Mouse (Mus musculus): ENCODE data around the gene Atp5d. TPM values are rescaled to one million over a fixed set of nuclear protein-coding genes. Genes with fewer than 3 reads are reported as not detected.

Atp5d gene
- polyA plus RNA-seq, 1 experiment, result 445 TPM

DNA sequence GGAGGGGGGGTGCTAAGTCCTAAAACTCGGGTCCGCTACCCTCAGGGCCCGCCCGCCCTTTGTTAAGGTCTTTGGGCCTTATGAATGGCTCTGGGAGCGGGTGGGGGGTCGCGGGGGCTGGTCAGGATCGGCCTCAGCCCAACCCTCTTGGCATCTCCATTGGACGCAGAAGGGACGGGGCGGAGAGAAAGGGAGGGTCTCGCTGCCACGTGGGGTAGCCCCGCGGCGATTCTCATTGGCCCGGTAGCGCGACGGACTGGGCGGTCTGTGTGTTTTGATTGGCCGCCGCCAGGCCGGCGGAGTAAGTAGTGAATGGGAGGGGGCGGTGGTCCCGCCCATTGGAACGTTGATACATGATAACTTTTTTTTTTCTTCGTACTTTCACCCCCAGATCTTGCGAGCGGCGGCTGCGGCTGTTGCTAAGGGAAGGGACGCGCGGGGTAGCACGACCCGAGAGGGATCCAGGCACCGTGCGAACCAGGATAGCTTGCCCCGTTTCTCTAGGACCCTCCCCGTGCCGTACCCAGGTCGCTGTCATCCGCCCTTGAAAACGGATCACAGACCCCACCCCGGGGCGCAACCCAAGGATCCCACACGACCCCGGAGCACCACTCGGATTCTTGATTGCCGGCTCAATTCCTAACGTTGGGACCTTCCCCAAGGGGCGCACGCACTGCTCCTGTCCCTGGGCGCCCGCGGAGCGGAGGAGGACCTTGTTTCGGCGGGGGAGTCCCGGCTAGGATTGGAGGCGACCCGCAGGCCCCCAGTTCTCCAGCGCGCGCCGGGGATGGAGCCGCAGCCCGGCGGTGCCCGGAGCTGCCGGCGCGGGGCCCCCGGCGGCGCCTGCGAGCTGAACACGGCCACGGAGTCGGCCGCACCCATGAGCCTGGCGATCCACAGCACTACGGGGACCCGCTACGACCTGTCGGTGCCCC is 11.1 kb downstream of the Atp5d start:
- TF ChIP-seq CTCF (IDR thresholded peaks at IDR 0.05; ENCODE audit: borderline replicate concordance, extremely low read depth, insufficient read depth, insufficient read length), result no peak
- peak; percentile 72; the same call in 1 of the 2 replicates for TF ChIP-seq POLR2A (IDR thresholded peaks at IDR 0.05; ENCODE audit: borderline replicate concordance, extremely low read depth, insufficient read depth, insufficient read length, poor library complexity, severe bottlenecking)
- DNase-seq (ENCODE audit: low read depth), result peak; percentile 100

GRCm38 (mm10) chr10:80150226-80151210 is 12.1 kb downstream of the Atp5d start:
- peak; percentile 91 for DNase-seq (ENCODE audit: low read depth)
- TF ChIP-seq POLR2A (IDR thresholded peaks at IDR 0.05; ENCODE audit: borderline replicate concordance, extremely low read depth, insufficient read depth, insufficient read length, poor library complexity, severe bottlenecking) (peak; percentile 17; the same call in 1 of the 2 replicates), CTCF (IDR thresholded peaks at IDR 0.05; ENCODE audit: borderline replicate concordance, extremely low read depth, insufficient read depth, insufficient read length) (no peak)

- TF ChIP-seq POLR2A (IDR thresholded peaks at IDR 0.05; ENCODE audit: borderline replicate concordance, extremely low read depth, insufficient read depth, insufficient read length, poor library complexity, severe bottlenecking), result no peak
- TF ChIP-seq CTCF (IDR thresholded peaks at IDR 0.05; ENCODE audit: borderline replicate concordance, extremely low read depth, insufficient read depth, insufficient read length), result no peak
- peak; percentile 71 for DNase-seq (ENCODE audit: low read depth)
Observed at GRCm38 (mm10) chr10:80151211-80152034, 13.0 kb downstream of the Atp5d start.

GRCm38 (mm10) chr10:80152071-80152872 is 13.8 kb downstream of the Atp5d start:
- no peak for TF ChIP-seq CTCF (IDR thresholded peaks at IDR 0.05; ENCODE audit: borderline replicate concordance, extremely low read depth, insufficient read depth, insufficient read length)
- no peak for TF ChIP-seq POLR2A (IDR thresholded peaks at IDR 0.05; ENCODE audit: borderline replicate concordance, extremely low read depth, insufficient read depth, insufficient read length, poor library complexity, severe bottlenecking)
- DNase-seq (ENCODE audit: low read depth), result peak; percentile 71

DNA sequence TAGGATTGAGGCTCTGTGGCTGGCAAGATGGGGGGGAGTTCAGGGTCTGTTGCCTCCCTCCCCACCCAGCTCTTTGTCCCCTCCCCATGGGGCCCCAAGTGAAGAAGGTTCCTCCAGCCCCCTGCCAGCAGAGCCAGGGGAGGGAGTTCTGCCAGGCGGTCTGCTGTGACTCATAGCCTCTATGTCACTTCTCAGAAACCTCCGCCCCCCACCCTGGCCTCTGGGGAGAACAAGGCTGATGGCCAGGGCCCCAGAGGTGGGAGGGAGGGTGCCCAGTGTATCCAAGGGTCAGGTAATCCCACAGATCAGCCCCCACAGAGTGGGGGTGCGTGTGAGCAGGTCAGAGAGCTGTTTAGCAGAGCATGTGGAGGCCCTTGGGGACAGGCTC is 14.4 kb downstream of the Atp5d start:
- TF ChIP-seq CTCF (IDR thresholded peaks at IDR 0.05; ENCODE audit: borderline replicate concordance, extremely low read depth, insufficient read depth, insufficient read length) (no peak), POLR2A (IDR thresholded peaks at IDR 0.05; ENCODE audit: borderline replicate concordance, extremely low read depth, insufficient read depth, insufficient read length, poor library complexity, severe bottlenecking) (no peak)
- DNase-seq (ENCODE audit: low read depth), result no peak

DNA sequence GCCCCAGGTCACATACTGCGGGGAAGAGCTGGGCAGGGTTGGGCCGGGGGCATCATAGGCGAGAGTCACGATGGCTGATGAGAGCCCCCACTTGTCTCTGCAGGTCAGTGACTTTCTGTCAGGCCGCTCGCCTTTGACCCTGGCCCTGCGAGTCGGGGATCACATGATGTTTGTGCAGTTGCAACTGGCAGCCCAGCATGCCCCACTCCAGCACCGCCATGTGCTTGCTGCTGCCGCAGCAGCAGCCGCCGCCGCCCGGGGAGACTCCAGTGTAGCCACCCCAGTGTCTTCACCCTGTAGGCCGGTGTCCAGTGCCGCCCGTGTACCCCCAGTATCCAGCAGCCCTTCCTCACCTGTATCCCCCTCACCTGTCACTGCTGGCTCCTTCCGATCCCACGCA is 15.3 kb downstream of the Atp5d start:
- DNase-seq (ENCODE audit: low read depth), result no peak
- no peak for TF ChIP-seq CTCF (IDR thresholded peaks at IDR 0.05; ENCODE audit: borderline replicate concordance, extremely low read depth, insufficient read depth, insufficient read length)
- TF ChIP-seq POLR2A (IDR thresholded peaks at IDR 0.05; ENCODE audit: borderline replicate concordance, extremely low read depth, insufficient read depth, insufficient read length, poor library complexity, severe bottlenecking), result no peak

GRCm38 (mm10) chr10:80154384-80154783 is 16.0 kb downstream of the Atp5d start:
- TF ChIP-seq CTCF (IDR thresholded peaks at IDR 0.05; ENCODE audit: borderline replicate concordance, extremely low read depth, insufficient read depth, insufficient read length) (no peak), POLR2A (IDR thresholded peaks at IDR 0.05; ENCODE audit: borderline replicate concordance, extremely low read depth, insufficient read depth, insufficient read length, poor library complexity, severe bottlenecking) (no peak)
- no peak for DNase-seq (ENCODE audit: low read depth)

GRCm38 (mm10) chr10:80155277-80155676 is 16.8 kb downstream of the Atp5d start:
- DNase-seq (ENCODE audit: low read depth), result no peak
- TF ChIP-seq CTCF (IDR thresholded peaks at IDR 0.05; ENCODE audit: borderline replicate concordance, extremely low read depth, insufficient read depth, insufficient read length), result no peak
- TF ChIP-seq POLR2A (IDR thresholded peaks at IDR 0.05; ENCODE audit: borderline replicate concordance, extremely low read depth, insufficient read depth, insufficient read length, poor library complexity, severe bottlenecking), result no peak

DNA sequence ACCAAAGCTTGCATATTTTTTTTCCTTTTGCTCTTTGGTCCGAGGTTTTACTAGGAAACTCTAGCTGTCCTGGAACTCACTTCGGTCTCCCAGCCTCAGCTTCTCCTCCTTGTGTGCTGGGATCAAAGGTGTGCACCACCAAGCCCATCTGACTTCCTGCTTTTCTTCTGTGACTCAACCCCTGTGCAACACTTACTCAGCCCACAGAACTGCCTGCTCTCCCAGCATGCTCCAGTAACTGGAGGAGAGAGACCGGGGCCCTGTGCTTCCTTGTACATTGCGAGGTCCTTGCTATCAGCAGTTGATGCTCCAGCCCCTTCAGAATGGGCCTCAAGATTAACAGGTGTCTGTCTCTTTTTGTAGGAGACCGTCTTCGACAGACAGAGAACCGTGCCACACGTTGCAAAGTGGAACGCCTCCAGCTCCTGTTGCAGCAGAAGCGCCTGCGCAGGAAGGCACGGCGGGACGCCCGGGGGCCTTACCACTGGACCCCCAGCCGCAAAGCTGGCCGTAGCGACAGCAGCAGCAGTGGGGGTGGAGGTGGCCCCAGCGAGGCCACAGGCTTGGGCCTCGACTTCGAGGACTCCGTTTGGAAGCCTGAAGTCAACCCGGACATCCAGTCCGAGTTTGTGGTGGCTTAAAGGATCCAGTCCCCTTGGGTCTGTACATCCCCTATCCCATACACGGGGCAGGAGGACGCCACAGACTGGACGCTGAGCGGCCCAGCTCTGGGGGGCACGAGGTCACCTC is 17.7 kb downstream of the Atp5d start:
- TF ChIP-seq POLR2A (IDR thresholded peaks at IDR 0.05; ENCODE audit: borderline replicate concordance, extremely low read depth, insufficient read depth, insufficient read length, poor library complexity, severe bottlenecking) (no peak), CTCF (IDR thresholded peaks at IDR 0.05; ENCODE audit: borderline replicate concordance, extremely low read depth, insufficient read depth, insufficient read length) (no peak)
- no peak for DNase-seq (ENCODE audit: low read depth)

Data from brain, embryonic 14.5 days (tissue).